Mouse (Mus musculus) kidney, adult 9 months (tissue): ENCODE data around the gene Pde11a.

Source experiments
- DNase-seq: peaks from one replicate; pipeline ENCODE4 v3.0.0; 2022

Gene Pde11a

DNA sequence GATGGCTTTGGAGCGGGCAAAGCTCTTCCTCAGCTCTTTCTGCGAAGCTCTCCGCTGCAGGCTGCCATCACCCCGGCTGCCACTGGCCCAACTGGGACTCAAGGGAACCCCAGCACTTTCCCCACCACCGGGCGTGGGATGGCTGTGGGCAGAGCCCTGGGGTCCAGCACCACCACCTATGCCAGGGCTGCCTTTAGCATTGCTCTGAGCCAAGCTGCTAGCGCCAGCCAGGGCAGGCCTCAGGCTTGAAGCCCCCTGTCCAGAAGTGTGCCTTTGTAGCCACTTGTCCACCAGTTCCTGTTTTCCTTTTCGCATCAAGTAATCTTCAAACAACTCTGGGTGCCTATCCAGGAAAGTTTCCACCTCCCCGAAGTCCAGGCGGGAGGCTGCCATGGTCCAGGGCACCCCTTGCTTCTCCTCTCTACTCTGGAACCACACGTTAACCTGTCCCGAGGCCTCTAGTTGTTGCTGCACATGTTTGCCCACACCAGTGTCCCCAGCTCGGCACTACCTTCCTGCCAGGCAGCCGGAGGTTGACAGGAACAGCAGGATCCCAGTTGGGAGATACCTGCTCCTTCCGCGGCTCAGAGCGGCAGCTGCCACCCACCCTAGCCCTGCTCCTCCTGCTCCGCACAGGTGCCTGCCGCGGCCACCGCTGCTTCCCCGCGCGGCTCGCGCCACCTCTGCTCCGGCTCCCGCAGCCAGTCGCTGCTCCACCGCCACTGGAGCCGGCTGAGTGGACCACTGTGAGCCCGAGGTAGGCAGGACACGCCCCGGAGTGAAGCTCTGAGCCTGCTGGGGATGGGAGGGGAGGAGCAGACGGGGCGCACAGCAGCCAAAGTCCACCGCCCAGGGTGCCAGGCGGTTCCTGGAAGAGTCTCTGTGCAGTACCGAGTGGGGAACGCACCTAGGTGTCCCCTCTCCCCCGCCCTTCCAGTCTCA is at the start of gene Pde11a:
Gene Pde11a (minus strand): TSS at position 560 of the 942 bp plus-strand sequence.
- peak; percentile 80 for DNase-seq

DNA sequence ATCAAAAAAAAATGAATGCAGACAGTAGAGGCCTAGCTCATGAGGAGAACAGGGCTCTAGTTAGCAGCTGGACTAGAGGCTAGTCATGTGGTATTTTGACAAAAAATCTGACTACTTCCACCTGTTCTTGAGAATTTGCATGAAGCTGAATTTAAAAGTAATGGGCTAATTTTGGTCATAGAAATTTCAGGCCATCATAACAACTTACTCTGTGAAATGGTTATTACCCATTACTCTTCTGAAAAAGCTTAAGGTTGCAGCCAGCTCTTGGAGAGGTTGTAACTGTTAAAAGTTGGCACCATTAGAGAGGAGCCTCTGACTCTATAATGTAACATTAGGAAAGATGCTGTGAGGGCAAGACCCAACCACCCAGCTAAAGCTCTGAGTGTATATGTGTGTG is 48.0 kb upstream of the Pde11a start:
- DNase-seq = no peak

DNA sequence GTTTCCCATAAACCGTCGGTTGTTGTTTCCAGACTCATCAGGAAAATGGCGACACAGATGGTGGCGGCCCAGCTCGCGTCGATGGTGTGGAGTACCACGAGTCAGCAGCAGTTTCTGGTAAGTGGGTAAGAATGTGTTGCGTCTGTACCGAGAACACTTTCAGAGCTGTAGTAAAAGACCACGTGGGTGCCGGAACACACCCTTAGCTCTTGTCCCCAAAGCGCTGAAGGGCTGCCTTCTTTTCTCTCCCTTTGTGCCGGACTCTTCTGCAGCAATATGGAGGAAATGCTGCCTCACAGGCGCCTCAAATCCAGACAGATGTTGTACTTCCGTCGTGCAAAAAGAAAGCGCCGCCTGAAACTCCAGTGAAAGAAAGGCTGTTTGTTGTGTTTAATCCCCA is 40.1 kb upstream of the Pde11a start:
- DNase-seq = no peak

DNA sequence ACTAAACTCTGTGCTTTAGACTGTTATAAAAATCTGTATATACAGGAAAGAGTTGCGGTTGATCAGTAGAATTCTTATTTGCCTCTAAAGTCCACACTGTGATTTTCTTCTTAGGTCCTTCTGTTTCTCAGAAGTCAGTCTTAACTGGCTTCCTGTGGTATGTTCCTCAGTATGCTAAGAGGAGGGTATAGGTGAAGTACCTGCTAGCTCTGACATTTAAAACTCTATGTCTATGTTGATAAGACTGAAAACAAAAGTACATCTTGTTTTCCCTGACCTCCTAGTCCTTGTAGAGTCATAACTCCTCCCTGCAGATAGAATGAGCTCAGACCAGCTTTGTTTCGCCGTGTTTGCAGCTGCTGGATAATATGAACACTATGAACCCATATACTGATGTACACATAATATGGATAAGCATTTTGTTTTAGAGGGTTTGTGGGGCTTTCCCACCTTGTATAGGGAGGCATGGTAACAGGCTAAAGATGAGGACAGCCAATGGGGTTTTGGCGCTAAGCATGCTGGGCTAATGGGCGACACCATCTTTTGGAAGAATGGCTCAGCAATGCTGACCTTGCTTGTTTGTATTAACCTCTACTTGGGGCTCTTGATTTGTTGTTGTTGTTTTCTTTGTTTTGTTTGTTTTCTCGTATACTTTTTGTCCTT is 36.1 kb upstream of the Pde11a start:
- DNase-seq = no peak

DNA sequence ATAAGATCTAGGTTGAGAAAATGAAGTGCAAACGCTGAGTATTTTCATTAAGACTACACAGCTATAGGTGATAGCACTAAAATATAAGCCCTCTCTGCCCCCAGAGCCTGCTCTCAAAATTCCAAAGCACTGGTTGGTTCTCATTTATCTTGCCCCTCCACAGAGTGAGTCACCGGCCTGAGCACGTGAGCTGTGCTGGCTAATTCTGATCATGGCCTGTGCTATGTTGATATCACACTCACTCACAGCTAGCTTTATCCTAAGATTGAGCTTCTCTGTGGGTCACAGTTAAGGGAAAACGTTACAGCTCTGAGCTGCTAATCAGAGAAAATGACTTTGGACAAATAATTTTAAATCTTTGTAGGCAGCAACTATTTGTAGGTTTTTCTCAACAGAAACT is 33.7 kb upstream of the Pde11a start:
- no peak for DNase-seq

DNA sequence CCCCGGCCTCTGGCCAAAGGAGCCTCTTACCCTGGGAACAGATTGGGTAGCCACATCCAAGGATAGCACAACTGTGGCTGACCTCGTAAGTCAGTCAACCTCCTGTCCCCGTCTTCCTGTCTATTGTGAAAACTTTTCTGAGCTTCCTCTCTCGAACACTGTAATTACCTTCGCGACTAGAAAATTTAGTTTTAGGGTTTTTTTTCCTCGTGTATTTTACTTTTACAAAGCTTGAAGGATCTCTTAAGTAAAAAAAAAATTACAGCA is 32.0 kb upstream of the Pde11a start:
- DNase-seq = no peak

DNA sequence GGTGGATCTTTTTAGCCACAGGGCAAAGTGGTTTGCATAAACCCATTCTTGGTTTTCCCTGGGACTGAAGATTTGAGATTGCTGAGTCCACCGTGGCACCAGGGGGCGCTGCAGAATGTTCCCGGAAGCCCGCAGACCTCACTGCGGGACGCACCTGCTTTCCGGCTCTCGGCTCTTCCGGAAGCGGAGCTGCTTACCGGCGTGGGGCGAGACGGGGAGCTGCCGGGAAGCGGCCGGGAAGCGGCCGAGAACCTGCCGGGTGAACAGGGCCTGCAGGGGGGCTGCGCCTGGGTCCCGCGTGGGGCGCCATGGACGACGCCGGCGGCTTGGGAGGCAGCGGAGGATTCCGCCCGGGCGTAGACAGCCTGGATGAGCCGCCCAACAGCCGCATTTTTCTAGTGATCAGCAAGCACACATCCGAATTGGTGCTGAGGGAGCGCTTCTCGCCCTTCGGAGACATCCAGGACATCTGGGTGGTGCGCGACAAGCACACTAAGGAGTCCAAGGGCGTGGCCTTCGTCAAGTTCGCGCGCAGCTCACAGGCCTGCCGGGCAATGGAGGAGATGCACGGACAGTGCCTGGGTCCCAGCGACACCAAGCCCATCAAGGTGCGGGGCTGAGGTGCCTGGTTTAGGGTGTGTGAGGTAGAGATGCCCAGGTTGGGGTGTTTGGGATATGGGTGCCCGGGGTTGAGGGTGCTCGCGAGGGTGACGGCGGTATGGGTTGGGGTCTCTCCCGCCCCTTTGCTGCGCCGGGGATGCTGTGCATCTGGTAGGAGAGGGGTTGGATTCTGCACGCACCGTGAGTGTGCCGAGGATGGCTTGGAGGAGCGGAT is 31.5 kb upstream of the Pde11a start, which contains the start of gene Rbm45:
Gene Rbm45 (plus strand): TSS at position 164 of the 835 bp plus-strand sequence.
- DNase-seq = peak; percentile 87

DNA sequence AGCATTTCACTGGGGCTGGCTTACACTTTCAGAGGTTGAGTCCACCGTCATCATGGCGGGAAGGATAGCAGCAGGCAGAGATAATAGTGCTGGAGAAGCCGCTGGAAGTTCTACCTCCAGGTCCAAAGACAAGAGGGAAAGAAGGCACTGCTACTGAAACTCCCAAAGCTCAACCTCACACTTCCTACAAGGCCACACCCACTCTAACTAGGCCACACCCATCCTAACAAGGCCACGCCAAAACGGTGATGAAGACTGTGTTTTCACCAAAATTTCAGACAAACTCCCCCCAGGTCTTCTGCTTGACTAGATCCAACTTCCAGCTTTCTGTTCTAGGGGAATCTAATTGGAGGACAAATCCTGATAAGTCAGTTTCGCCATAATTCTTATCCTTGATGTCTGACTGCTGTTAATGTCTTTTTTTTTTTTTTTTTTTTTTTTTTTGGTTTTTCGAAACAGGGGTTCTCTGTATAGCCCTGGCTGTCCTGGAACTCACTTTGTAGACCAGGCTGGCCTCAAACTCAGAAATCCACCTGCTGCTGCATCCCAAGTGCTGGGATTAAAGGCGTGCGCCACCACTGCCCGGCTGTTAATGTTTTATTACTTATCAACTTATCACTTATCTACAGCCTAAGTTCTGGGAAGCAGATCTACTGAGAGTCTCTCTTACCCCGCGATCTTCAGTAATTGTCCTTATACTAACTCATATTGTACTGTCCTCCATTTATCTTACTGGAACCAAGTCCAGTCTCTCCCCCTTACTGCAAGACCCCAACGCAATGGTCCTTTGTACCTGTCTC is 30.5 kb upstream of the Pde11a start:
- DNase-seq = no peak

DNA sequence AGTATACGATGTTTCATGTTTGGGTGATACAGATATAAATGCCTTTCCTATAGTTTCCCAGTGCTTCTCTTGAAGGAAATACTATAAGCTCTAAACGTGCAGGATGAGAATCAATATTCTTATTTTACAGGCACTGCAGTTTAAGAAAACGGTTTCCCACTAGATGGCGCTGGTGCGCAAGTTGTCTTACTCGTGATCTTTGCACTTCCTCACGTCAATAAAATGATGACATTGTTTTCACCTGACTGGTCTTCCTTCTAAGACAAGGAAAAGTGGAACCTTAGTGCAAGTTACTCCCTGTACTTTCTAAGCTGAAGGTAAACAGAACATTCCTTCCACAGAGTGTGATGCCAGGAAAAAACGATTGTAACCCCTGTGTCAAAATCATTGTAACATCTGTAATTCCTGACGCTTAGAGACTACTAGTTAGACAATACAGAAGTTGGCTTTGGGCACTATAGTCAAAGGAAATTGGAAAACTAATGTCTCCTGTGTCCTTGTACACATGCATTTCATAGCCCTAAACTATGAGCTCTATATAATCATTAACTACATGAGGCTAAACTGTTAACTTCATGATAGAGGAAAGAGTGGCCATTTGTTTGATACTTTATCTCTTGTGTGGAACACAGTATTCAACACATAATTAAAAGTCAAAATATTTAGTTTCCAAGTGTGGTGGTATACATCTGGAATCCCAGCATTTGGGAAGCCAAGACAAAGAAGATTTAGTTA is 28.8 kb upstream of the Pde11a start:
- DNase-seq = peak; percentile 88

DNA sequence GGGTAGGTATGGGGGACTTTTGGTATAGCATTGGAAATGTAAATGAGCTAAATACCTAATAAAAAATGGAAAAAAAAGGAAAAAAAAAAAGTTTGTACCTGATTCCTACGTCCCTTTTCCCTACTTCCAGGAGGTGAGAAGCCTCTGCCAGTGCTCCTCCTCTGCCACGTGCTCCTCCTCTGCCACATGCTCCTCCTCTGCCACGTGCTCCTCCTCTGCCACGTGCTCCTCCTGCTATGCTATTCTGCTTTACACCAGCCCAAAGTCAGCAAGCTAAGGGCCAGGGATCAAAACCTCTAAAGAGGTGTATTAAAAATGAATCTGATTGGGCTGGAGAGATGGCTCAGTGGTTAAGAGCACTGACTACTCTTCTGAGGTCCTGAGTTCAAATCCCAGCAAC is 27.2 kb upstream of the Pde11a start:
- DNase-seq = no peak

DNA sequence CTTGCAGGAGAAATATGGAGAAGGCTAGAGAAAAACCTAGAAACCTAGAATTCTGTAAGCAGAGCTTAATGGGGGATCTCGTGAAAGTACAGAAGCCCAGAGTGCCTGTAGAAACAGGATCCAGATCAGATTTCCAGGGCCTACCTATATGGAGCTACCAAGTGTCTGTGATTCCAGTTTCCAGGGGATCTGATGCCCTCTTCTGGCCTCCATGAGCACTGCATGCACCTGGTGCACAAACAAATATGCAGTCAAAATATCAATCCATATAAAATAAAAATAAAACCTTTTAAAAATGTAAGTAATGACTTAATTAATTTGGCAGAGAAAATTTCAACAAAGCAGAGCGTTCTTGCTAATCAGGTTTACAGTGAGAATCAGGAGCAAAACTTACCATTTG is 23.5 kb upstream of the Pde11a start:
- DNase-seq = peak; percentile 44

DNA sequence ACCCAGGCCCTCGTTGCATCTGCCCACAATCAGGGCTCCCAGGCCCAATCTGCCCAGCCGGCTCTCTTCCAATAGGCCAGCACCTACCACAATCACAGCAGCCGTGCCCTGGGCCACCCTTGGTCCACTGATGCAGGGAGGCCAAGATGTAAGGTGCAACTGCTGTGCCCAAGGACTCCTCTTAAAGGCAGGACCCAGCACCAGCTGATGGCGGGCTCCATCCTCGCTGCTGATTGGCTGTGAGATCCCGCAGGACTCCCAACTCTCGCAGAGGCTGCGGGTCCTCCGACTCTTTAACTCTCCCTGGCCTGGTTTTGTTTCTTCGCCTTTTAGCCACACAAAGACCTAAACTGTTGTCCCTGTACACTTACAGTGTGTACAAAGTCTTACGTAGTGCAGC is 21.7 kb upstream of the Pde11a start, which contains the start of gene Cyct:
Gene Cyct (minus strand): TSS at position 225 of the 400 bp plus-strand sequence.
- no peak for DNase-seq

DNA sequence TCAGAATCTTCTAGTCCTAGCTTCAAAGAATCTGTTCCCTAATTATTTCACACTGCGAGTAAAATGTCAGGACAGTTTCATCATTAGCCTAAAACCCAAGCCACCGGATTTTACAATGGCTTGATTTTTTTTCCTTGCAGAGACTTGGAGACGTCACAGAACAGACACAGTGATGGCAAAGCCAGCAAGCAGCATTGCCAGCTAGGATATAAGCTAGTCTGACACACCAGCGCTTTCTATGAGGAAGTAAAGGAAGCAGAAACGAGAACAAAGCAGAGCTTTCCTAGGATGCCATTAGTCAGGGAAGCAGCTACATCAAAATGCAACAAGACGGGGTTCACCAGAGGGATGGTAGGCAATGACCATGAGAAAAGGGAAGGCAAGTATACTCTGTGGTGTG is 9.3 kb upstream of the Pde11a start:
- no peak for DNase-seq

DNA sequence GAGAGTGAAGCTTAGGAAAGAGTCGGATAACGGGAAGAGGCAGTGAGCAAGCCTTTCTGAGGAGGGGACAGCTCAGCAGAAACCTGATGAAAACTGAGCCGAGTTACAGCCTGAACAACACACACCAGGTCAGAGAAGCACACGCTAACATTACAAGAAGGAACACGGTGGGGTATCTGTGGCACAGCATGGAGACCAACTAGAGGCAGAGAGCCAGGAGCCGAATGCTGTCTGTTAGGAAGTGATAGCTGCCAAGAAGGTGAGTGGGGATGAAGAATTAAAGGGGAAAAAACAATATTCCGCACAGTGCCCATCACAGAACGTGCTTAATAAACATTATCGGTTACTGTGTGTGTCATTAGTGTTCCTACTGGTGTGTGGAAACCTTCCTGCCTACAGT is 3.6 kb upstream of the Pde11a start:
- DNase-seq = no peak

DNA sequence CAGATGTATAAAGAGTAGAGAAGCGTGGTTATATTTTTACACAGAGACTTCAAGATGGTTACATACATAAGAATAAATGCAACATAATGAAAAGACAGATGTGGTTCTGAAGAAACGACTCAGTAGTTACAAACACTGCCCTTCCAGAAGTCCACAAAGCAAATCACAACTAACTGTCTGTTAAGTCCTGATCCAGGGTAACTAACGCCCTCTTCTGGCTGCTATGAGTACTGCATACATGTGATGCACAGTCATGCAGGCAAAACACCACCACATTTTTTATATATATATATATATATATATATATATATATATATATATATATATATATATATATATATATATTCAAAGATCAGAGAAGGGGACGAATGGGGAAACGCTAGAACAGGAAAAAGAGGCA is 4.0 kb downstream of the Pde11a start:
- DNase-seq = no peak

DNA sequence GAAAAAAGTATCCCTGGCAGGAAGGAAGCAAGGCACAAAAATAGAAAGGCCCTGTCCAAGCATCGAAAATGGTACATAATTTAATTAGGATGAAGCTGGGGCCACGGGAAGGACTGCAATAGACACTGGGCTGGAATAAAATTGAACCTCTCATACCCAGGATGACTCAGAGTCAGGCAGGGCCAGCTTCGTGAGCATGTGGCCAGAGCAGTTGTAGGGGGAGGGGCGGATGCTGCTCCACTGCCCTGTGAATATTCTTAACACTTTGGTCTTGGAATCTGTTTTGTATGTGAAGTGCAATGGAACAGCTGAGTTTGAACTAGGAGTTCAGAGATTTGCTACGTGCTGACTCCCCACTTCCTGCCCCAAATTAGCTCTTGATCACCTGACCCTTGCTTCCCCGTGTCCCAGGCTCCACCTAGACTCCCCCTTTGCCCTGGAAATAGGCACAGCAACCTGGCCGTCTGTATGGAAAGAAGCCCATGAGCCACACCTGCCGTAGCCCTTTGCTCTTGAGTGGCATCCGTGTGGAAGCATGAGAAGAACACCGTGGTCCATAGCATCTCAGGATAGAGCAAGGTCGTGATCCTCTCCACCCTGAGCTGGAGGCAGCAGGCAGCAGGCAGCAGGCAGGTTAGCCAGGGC is 6.3 kb downstream of the Pde11a start:
- no peak for DNase-seq

DNA sequence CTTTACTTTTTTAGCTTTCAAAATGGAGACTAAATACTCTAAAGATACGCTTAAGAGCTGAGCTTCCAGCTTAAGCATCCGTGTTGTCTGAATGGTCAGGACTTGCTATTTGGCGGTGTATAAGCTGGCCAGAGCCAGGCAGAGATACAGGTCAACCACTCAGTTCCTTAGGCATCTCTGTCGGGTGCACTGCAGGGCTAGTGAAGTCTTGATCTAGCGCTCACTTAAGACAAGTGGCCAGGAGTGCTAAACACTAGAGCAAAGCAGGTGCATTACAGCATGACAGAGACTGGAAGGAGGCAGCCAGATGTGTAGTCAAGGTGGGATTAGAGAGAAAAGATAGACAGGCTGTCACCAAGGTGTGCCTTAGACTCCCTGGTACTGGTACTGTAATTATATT is 8.5 kb downstream of the Pde11a start:
- DNase-seq = no peak

DNA sequence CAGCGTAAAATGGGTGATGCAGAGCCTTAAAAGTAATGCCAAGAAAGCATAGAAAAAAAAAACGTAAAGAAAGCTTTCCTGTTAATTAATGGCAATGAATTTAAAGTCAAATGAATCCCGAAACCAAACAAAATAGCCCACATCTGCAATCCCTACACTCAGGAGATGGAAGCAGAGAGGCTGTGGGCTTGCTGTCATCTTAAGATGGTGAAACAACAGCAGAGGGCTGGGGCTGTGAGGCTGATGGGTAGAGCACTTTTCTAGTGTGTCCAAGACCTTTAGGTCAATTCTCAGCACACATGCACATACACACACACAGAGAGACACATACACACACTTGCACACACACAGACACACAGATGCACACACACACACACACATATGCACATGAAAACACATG is 12.4 kb downstream of the Pde11a start:
- no peak for DNase-seq

DNA sequence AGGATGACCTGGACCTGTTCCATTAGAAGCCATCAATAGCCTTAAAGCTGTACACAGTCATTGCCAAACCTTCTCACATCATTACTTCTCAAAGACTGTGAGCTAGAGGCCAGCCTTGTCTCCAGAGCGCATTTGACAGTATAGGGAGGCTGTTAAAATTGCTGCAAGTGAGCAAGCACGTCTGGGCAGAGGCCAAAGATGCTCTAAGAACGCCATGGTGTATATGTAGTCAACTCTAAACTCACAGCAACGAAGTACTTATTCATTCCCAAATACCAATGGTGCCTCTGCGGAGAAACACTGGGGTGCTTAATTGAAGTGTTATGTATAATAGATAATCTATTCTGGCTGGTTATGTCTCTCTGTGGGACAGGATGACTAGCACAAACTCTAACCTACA is 14.1 kb downstream of the Pde11a start:
- no peak for DNase-seq

DNA sequence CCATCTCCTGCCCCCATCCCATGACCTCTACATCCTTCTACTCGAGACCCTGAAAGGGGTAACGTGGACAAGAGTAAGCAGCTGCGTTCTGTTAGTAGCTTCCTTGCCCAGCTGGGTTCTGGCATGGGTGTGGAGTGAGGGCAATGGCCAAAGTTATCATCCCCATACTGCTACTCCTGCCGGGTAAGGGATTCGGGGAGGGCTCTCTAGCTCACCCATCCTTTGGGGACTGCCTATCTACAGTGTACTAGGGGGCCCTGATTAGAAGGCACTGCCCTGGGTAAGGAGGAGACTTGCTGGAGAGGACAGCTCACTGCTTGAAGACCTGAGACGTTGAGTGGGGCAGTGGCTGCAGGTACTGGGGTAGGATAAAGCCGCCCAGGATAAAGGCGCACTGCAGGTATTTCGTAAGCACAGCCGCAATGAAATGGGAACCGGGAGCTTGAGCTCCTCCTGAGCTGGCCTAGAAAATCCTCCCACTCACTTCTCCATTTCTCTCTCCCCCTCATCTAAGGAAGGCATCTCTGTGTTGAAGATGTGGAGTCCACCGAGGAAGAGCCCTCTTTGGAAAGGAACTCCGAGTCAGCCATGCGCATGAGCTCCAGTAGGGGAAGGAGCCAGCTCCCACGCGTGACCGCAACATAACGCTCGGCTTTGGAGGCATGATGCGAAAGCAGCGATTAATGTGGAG is 15.2 kb downstream of the Pde11a start:
- DNase-seq = no peak

DNA sequence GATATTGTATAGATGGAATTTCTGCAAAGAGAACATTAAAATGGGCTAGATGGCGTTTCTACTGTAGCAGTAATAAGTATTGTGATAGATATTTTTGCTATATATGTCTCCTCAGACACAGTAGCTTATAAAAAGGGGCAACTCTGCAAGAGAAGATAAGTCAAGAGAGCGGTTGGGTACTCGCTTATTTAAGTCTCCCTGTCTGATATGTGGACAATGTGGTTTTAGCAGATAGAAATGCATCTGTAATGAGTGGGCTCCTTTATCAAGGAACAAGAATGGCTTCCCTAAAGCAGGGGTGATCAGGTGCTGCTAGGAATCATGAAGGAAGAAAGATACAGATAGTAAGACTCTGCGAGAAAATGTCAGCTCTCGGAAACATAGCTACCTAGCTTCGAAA is 18.2 kb downstream of the Pde11a start:
- DNase-seq = no peak
